Mouse (Mus musculus) kidney, adult 2 months (tissue): ENCODE data around the gene Nlk.

ENCODE experiments used
- CTCF ChIP-seq: fragments of 200-500 bp; conservative IDR thresholded peaks from 2 replicates; pipeline ENCODE4 v1.5.1; 2011; ENCODE audit warnings: low read depth, mild to moderate bottlenecking, control low read depth, low read length, moderate library complexity, mixed read lengths; ENCODE audit not compliant: insufficient read depth, insufficient read length
- POLR2A ChIP-seq: fragments of 200-500 bp; IDR thresholded peaks from one replicate; pipeline ENCODE4 v1.6.1; 2011; ENCODE audit warnings: low read depth, low read length, control low read depth

GRCm38 (mm10) chr11:78691201-78691600 is 6.0 kb downstream of the Nlk start:
- TF ChIP-seq CTCF (no peak), POLR2A (no peak)
